Mouse (Mus musculus): ENCODE measurements around the gene Gab2. TPM values are rescaled to one million over a fixed set of nuclear protein-coding genes. Genes with fewer than 3 reads are reported as not detected.
A peak's percentile ranks its signal among the peaks of the same experiment; 100 is the strongest.

Gene Gab2
- polyA plus RNA-seq (2014; fragmentation: Nextera tagmentation; extraction: Ambion mirVana), result 10.1 and 13.1 TPM in 2 replicates

DNA sequence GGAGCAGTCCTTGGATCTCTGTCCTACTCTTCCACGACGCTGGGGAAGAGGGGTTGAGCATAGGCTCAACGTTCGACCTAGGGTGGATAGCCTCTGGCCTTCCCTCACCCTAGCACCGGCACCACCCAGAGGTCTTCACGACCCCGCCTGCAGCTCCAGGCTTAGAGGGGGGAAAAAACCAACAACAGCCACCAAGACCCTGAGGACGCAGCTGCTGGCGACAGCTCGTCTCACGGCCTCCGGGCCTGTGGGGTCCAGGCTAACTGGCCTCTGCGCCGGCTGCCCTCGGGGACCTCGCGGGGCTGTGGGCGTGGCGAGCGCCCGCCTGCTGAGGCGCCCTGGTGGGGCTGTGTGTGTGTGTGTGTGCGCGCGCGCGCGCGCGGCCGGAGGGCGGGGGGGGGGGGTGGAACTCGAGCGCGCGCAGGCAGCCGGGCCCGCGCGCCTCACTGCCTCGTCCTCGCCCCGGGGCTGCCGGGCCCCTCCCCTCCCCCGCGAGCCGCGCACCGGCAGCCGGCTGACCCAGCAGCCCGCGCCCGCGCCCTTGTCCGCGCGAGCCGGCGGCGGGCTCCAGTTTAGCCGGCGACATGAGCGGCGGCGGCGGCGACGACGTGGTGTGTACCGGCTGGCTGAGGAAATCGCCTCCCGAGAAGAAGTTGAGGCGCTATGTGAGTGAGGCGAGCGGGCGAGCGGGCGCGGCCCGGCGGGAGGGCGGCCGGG is at the start of gene Gab2:
Gene Gab2, plus strand, starts transcription at position 345 of the 717 bp plus-strand sequence.
- Histone ChIP-seq H3K4me3 (ENCODE audit: low read depth, low read length) (peak within 1 kb of the TSS; percentile 98), H3K9ac (ENCODE audit: low read length) (peak within 1 kb of the TSS; percentile 93), H3K9me3 (replicated peaks; ENCODE audit: control insufficient read depth, low read length) (no peaks in the 10 kb centered on the region), H3K27ac (ENCODE audit: low read depth, low read length) (peak within 1 kb of the TSS; percentile 77), H3K36me3 (ENCODE audit: control insufficient read depth, insufficient read depth, low read length) (no peaks in the 10 kb centered on the region), H3K4me1 (ENCODE audit: control insufficient read depth, insufficient read depth, low read length) (peaks cover 8% of the 10 kb centered on the region), H3K4me2 (ENCODE audit: low read length) (peak within 1 kb of the TSS; percentile 80), H3K27me3 (replicated peaks; ENCODE audit: control insufficient read depth, insufficient read depth, low read length) (no peaks in the 10 kb centered on the region)
- ATAC-seq, result peak; percentile 85
- under 1% methylated on average over 51 of the region's 83 CpGs for WGBS
- DNase-seq (ENCODE audit: low spot score), result peak; percentile 73

DNA sequence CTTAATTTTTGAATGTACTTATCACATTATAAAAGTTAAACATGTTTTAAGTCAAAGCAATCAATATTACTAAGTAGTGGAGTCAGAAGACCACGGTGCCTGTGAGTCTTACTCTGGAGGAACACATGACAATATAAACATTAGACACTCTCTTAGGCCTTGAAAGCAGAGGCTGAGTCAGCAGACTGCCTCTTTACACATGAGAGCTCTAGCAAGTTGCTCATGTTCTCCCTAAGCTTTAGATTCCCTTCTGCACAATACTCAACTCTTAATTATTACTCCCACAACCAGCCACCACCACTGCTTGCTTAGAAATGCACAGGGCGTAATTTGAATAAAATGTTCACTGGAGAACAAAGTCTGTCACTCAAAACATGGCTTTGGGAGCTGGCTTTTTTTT is 49.0 kb upstream of the Gab2 start:
- Histone ChIP-seq H3K4me1 (ENCODE audit: control insufficient read depth, insufficient read depth, low read length) (no peaks in the 10 kb centered on the region), H3K4me2 (ENCODE audit: low read length) (no peak overlapping the region), H3K36me3 (ENCODE audit: control insufficient read depth, insufficient read depth, low read length) (no peaks in the 10 kb centered on the region), H3K4me3 (ENCODE audit: low read depth, low read length) (no peak overlapping the region), H3K9ac (ENCODE audit: low read length) (no peak overlapping the region), H3K27ac (ENCODE audit: low read depth, low read length) (no peak overlapping the region), H3K9me3 (replicated peaks; ENCODE audit: control insufficient read depth, low read length) (no peaks in the 10 kb centered on the region), H3K27me3 (replicated peaks; ENCODE audit: control insufficient read depth, insufficient read depth, low read length) (no peaks in the 10 kb centered on the region)
- DNase-seq (ENCODE audit: low spot score), result peak; percentile 16
- peak; percentile 57; the same call in 1 of the 2 replicates for ATAC-seq
- WGBS, result 40% methylated on average over 2 of the region's 2 CpGs

DNA sequence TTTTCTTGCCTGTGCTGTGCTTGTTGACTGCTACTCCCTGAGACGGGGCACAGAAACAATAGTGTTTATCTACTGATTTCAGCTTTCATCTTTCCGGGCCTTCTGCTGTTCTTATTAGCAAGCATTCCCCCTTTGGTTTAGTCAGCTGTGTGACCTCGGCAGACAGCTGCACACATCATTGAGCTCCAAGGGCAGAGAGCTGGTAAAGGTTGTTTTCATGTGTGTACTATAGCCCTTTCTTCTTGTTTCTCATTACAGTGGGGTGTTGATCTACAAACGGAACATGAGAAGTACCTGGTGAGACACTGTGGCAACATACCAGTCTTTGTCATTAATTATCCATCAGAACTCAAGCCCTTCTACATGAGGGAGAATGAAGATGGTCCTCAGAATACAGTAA is 41.7 kb upstream of the Gab2 start:
- H3K4me2 ChIP-seq (ENCODE audit: low read length), result no peak overlapping the region
- ATAC-seq, result no peak
- WGBS, result 75% methylated on average over 4 of the region's 4 CpGs
- no peak overlapping the region for H3K4me3 ChIP-seq (ENCODE audit: low read depth, low read length)
- H3K27me3 ChIP-seq (replicated peaks; ENCODE audit: control insufficient read depth, insufficient read depth, low read length), result no peaks in the 10 kb centered on the region
- H3K36me3 ChIP-seq (ENCODE audit: control insufficient read depth, insufficient read depth, low read length), result 0 out of 2 replicates have a peak, but pooled peaks cover 4% of the 10 kb centered on the region
- H3K27ac ChIP-seq (ENCODE audit: low read depth, low read length), result no peak overlapping the region
- no peak overlapping the region for H3K9ac ChIP-seq (ENCODE audit: low read length)
- H3K4me1 ChIP-seq (ENCODE audit: control insufficient read depth, insufficient read depth, low read length), result no peaks in the 10 kb centered on the region
- H3K9me3 ChIP-seq (replicated peaks; ENCODE audit: control insufficient read depth, low read length), result no peaks in the 10 kb centered on the region
- DNase-seq (ENCODE audit: low spot score), result no peak

DNA sequence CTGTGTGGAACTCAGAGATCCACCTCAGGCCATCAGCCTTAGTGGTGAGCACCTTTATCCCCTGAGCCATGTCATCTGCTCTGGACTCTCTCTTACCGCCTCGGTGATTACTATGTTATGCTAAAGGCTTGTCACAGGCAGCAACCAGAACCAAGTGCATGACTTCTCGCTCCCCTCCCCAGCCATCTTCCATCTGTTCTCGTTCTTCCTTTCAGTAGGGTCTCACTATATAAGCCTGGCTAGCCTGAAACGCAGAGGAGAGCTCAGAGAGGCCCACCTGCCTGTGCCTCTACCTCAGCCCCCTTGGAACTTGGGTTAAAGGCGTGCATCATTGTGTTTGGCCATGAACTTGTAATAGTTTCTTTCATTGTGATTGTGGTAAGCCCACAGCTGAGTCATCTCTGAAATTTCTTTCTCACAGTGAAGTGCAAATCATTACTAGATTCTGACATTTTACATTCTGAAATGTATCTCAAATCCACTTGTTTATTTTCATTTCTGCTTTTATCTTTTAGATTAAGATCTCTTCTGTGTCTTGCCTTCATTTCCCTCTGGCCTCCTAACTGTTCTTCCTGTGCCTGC is 39.4 kb upstream of the Gab2 start:
- DNase-seq (ENCODE audit: low spot score) (no peak), ATAC-seq (no peak)
- WGBS, result 86% methylated on average over 6 of the region's 6 CpGs
- no peaks in the 10 kb centered on the region for H3K9me3 ChIP-seq (replicated peaks; ENCODE audit: control insufficient read depth, low read length)
- H3K4me1 ChIP-seq (ENCODE audit: control insufficient read depth, insufficient read depth, low read length), result no peaks in the 10 kb centered on the region
- H3K27me3 ChIP-seq (replicated peaks; ENCODE audit: control insufficient read depth, insufficient read depth, low read length), result no peaks in the 10 kb centered on the region
- no peak overlapping the region for H3K4me2 ChIP-seq (ENCODE audit: low read length)
- 0 out of 2 replicates have a peak, but pooled peaks cover 4% of the 10 kb centered on the region for H3K36me3 ChIP-seq (ENCODE audit: control insufficient read depth, insufficient read depth, low read length)
- H3K4me3 ChIP-seq (ENCODE audit: low read depth, low read length), result no peak overlapping the region
- no peak overlapping the region for H3K9ac ChIP-seq (ENCODE audit: low read length)
- no peak overlapping the region for H3K27ac ChIP-seq (ENCODE audit: low read depth, low read length)

DNA sequence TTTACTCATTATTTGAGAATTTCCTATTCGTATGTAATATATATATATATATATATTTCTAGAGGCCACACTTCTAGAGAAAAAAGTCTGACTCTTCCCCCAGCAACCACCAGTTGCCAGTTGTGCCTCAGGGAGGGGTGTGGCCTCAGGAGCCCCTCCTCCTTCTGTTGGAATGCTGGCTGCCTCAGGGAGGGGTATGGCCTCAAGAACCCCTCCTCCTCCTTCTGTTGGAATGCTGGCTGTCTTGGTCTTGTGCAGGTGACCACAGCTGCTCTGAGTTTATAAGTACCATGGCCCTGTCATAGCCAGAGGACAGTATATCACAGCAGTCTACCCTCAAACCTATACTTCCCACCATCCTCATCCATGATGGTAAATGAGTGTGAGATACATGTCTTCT is 38.4 kb upstream of the Gab2 start:
- H3K27ac ChIP-seq (ENCODE audit: low read depth, low read length), result no peak overlapping the region
- no peaks in the 10 kb centered on the region for H3K27me3 ChIP-seq (replicated peaks; ENCODE audit: control insufficient read depth, insufficient read depth, low read length)
- no peak for ATAC-seq
- 0 out of 2 replicates have a peak, but pooled peaks cover 4% of the 10 kb centered on the region for H3K36me3 ChIP-seq (ENCODE audit: control insufficient read depth, insufficient read depth, low read length)
- H3K9me3 ChIP-seq (replicated peaks; ENCODE audit: control insufficient read depth, low read length), result no peaks in the 10 kb centered on the region
- DNase-seq (ENCODE audit: low spot score), result no peak
- H3K9ac ChIP-seq (ENCODE audit: low read length), result no peak overlapping the region
- no peaks in the 10 kb centered on the region for H3K4me1 ChIP-seq (ENCODE audit: control insufficient read depth, insufficient read depth, low read length)
- 95% methylated on average over 1 of the region's 1 CpGs for WGBS
- H3K4me2 ChIP-seq (ENCODE audit: low read length), result no peak overlapping the region
- no peak overlapping the region for H3K4me3 ChIP-seq (ENCODE audit: low read depth, low read length)

DNA sequence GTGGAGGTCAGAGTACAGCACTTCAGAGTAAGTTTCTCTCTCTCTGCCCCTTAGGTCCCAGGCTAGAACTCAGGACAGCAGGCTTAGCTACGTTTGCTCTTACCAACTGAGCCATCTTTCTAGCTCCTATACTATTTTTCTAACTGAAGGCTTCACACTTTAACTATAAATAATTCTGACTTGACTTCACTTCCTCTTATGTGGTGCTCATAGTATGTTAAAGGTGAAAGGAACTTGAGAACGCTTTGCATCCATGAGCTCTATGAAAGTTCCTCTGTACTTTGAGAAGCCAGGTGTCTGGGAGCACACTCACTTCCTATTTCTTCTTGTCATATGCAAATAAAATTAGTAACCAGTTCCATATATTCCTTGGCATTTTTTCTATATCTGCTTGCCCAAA is 20.4 kb upstream of the Gab2 start:
- Histone ChIP-seq H3K4me2 (ENCODE audit: low read length) (no peak overlapping the region), H3K4me1 (ENCODE audit: control insufficient read depth, insufficient read depth, low read length) (no peaks in the 10 kb centered on the region), H3K9me3 (replicated peaks; ENCODE audit: control insufficient read depth, low read length) (no peaks in the 10 kb centered on the region), H3K36me3 (ENCODE audit: control insufficient read depth, insufficient read depth, low read length) (0 out of 2 replicates have a peak, but pooled peaks cover 6% of the 10 kb centered on the region), H3K9ac (ENCODE audit: low read length) (no peak overlapping the region), H3K4me3 (ENCODE audit: low read depth, low read length) (no peak overlapping the region), H3K27me3 (replicated peaks; ENCODE audit: control insufficient read depth, insufficient read depth, low read length) (no peaks in the 10 kb centered on the region), H3K27ac (ENCODE audit: low read depth, low read length) (no peak overlapping the region)
- WGBS, result 92% methylated on average over 2 of the region's 2 CpGs
- ATAC-seq (no peak), DNase-seq (ENCODE audit: low spot score) (no peak)

DNA sequence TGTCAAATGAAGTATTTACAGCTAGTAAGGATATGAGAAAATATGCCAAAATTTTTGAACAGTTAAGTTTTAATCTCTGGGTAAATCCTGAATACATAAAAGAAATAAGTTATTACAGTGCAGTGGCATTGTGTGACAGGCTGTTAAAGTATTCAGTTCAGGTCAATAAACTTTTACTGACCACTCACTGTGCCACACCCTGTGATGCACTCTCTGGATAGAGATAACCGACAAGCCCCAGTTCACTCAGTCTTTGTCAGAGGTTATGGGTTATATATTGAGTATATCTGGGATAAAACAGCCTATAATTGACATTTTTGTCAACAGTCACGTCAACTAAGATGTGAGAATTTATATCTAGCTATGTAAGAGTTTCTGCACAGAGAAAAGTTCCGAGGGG is 9.9 kb upstream of the Gab2 start:
- no peak for ATAC-seq
- no peak overlapping the region for H3K4me3 ChIP-seq (ENCODE audit: low read depth, low read length)
- no peak overlapping the region for H3K4me2 ChIP-seq (ENCODE audit: low read length)
- no peak overlapping the region for H3K27ac ChIP-seq (ENCODE audit: low read depth, low read length)
- no peak for DNase-seq (ENCODE audit: low spot score)
- 88% methylated on average over 3 of the region's 3 CpGs for WGBS
- no peak overlapping the region for H3K9ac ChIP-seq (ENCODE audit: low read length)
- no peaks in the 10 kb centered on the region for H3K27me3 ChIP-seq (replicated peaks; ENCODE audit: control insufficient read depth, insufficient read depth, low read length)
- no peaks in the 10 kb centered on the region for H3K36me3 ChIP-seq (ENCODE audit: control insufficient read depth, insufficient read depth, low read length)
- H3K4me1 ChIP-seq (ENCODE audit: control insufficient read depth, insufficient read depth, low read length), result no peaks in the 10 kb centered on the region
- no peaks in the 10 kb centered on the region for H3K9me3 ChIP-seq (replicated peaks; ENCODE audit: control insufficient read depth, low read length)

DNA sequence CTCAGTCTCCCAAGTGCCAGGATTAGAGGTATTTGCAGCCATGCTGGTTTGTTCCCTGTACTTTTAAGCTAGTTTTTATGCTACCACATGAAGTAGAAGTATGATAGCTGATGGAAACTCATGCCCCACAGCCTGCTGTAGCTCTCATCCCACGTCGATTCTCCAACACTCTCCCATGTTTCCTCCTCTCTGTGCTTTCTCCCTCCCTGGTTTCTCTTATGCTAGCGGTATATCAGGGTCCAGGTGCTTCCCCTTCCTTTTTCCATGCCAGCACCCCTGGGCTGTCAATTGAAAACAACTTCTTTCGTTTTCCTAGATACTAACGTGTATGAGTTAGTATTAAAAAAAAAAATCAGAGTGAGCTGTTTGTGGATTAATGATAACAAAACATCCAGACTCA is 9.3 kb upstream of the Gab2 start:
- DNase-seq (ENCODE audit: low spot score), result no peak
- no peak overlapping the region for H3K9ac ChIP-seq (ENCODE audit: low read length)
- no peaks in the 10 kb centered on the region for H3K27me3 ChIP-seq (replicated peaks; ENCODE audit: control insufficient read depth, insufficient read depth, low read length)
- no peak for ATAC-seq
- 81% methylated on average over 5 of the region's 5 CpGs for WGBS
- no peaks in the 10 kb centered on the region for H3K9me3 ChIP-seq (replicated peaks; ENCODE audit: control insufficient read depth, low read length)
- H3K4me2 ChIP-seq (ENCODE audit: low read length), result no peak overlapping the region
- H3K36me3 ChIP-seq (ENCODE audit: control insufficient read depth, insufficient read depth, low read length), result no peaks in the 10 kb centered on the region
- no peak overlapping the region for H3K4me3 ChIP-seq (ENCODE audit: low read depth, low read length)
- no peak overlapping the region for H3K27ac ChIP-seq (ENCODE audit: low read depth, low read length)
- H3K4me1 ChIP-seq (ENCODE audit: control insufficient read depth, insufficient read depth, low read length), result no peaks in the 10 kb centered on the region

DNA sequence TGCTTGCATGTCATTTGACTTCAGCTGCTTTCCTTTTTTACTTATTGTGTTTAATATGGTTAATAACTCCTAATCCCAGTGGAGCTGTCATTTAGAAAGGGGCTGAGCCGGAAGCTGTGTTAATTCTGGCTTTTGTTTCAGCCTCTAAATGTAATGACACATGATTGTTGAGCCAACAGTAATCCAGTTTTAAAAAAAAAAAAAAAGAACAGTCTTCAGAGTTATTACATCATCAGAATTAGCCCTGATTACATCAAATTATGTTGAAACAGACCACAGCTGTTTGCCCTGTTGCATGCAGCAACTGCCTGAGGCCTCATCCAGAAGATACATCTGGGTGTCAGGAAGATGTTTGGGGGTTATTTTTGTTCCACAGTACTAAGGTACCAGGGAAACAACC is 6.4 kb upstream of the Gab2 start:
- ATAC-seq (no peak), DNase-seq (ENCODE audit: low spot score) (no peak)
- H3K9ac ChIP-seq (ENCODE audit: low read length), result no peak overlapping the region
- H3K9me3 ChIP-seq (replicated peaks; ENCODE audit: control insufficient read depth, low read length), result no peaks in the 10 kb centered on the region
- no peak overlapping the region for H3K4me2 ChIP-seq (ENCODE audit: low read length)
- H3K27ac ChIP-seq (ENCODE audit: low read depth, low read length), result no peak overlapping the region
- H3K27me3 ChIP-seq (replicated peaks; ENCODE audit: control insufficient read depth, insufficient read depth, low read length), result no peaks in the 10 kb centered on the region
- 41% methylated on average over 1 of the region's 1 CpGs for WGBS
- H3K4me3 ChIP-seq (ENCODE audit: low read depth, low read length), result no peak overlapping the region
- H3K4me1 ChIP-seq (ENCODE audit: control insufficient read depth, insufficient read depth, low read length), result 0 out of 2 replicates have a peak, but pooled peaks cover 2% of the 10 kb centered on the region
- H3K36me3 ChIP-seq (ENCODE audit: control insufficient read depth, insufficient read depth, low read length), result no peaks in the 10 kb centered on the region

Measured in forebrain, embryonic 14.5 days (tissue).